Mouse (Mus musculus) intestine, embryonic 14.5 days (tissue): Measurements from ENCODE around the gene Nme3. TPM values are rescaled to one million over a fixed set of nuclear protein-coding genes. Genes with fewer than 3 reads are reported as not detected.

Experiments
- ATAC-seq: fragments of 200-750 bp; cut with Nextera tagmentation; replicated peaks from 2 replicates; pipeline ENCODE4 v1.8.0; 2017; ENCODE audit warnings: low read depth, moderate number of reproducible peaks, moderate TSS enrichment, moderate library complexity; ENCODE audit not compliant: low FRiP score, low TSS enrichment
- DNase-seq: peaks from one replicate; pipeline ENCODE4 v3.0.0-alpha.2; 2018; ENCODE audit warnings: low spot score
- H3K27ac ChIP-seq: fragments of 300-500 bp; sonication (generic); 2 replicates; pipeline ENCODE4 v1.5.1; 2014; ENCODE audit warnings: low read depth, mild to moderate bottlenecking, control low read depth
- H3K27me3 ChIP-seq: fragments of 300-500 bp; sonication (generic); replicated peaks from 2 replicates; pipeline ENCODE4 v1.6.1; 2014; ENCODE audit warnings: low read length, control low read depth; ENCODE audit not compliant: control insufficient read depth, insufficient read depth
- H3K36me3 ChIP-seq: fragments of 300-500 bp; sonication (generic); 2 replicates; pipeline ENCODE4 v1.6.1; 2014; ENCODE audit warnings: low read length, control low read depth; ENCODE audit not compliant: control insufficient read depth, insufficient read depth
- H3K4me1 ChIP-seq: fragments of 300-500 bp; sonication (generic); replicated peaks from 2 replicates; pipeline ENCODE4 v1.6.1; 2014; ENCODE audit warnings: low read length, control low read depth, mixed read lengths; ENCODE audit not compliant: control insufficient read depth, insufficient read depth
- H3K4me2 ChIP-seq: fragments of 300-500 bp; sonication (generic); 2 replicates; pipeline ENCODE4 v1.6.1; 2014; ENCODE audit warnings: low read length
- H3K4me3 ChIP-seq: fragments of 300-500 bp; sonication (generic); 2 replicates; pipeline ENCODE4 v1.5.1; 2014; ENCODE audit warnings: low read depth, low read length, control low read depth, mixed read lengths
- H3K9ac ChIP-seq: fragments of 300-500 bp; sonication (generic); 2 replicates; pipeline ENCODE4 v1.6.1; 2014; ENCODE audit warnings: mild to moderate bottlenecking, low read length
- H3K9me3 ChIP-seq: fragments of 300-500 bp; sonication (generic); 2 replicates; pipeline ENCODE4 v1.6.1; 2016; ENCODE audit warnings: low read length, control low read depth; ENCODE audit not compliant: control insufficient read depth
- WGBS: fragments of 180-500 bp; shearing (Covaris S2); extraction: QIAGEN DNeasy Blood & Tissue Kit; methylation state at CpG from one replicate; pipeline ENCODE4 v1.1.7; 2014; 5-methylcytosine and 5-hydroxymethylcytosine counted together
- polyA plus RNA-seq: library from polyadenylated mRNA; unstranded; fragments of >200 nt; fragmentation: Nextera tagmentation; extraction: Ambion mirVana; gene quantifications from 2 replicates; pipeline ENCODE4 v1.2.1, GENCODE M21; 2014

Nme3 gene
- polyA plus RNA-seq, 1 experiment from 2014 or later = 90.7 TPM

GRCm38 (mm10) chr17:24874989-24875388 is 21.3 kb upstream of the Nme3 start:
- Histone ChIP-seq H3K4me3 (no peak overlapping the region), H3K27ac (no peak overlapping the region), H3K36me3 (no peaks in the 10 kb centered on the region), H3K27me3 (no peaks in the 10 kb centered on the region), H3K9ac (no peak overlapping the region), H3K4me2 (no peak overlapping the region), H3K9me3 (no peaks in the 10 kb centered on the region), H3K4me1 (0 out of 2 replicates have a peak, but pooled peaks cover 5% of the 10 kb centered on the region)
- ATAC-seq (no peak), DNase-seq (no peak)
- WGBS = 80% methylated on average over 8 of the region's 8 CpGs

GRCm38 (mm10) chr17:24877336-24878116 is 18.8 kb upstream of the Nme3 start:
- Histone ChIP-seq H3K4me3 (no peak overlapping the region), H3K4me1 (0 out of 2 replicates have a peak, but pooled peaks cover 5% of the 10 kb centered on the region), H3K9ac (0 out of 2 replicates have a peak overlapping the region, but pooled peaks have one; percentile 22), H3K27me3 (no peaks in the 10 kb centered on the region), H3K9me3 (no peaks in the 10 kb centered on the region), H3K36me3 (peaks cover 5% of the 10 kb centered on the region), H3K27ac (no peak overlapping the region), H3K4me2 (no peak overlapping the region)
- 41% methylated on average over 10 of the region's 10 CpGs for WGBS
- ATAC-seq (no peak), DNase-seq (no peak)

DNA sequence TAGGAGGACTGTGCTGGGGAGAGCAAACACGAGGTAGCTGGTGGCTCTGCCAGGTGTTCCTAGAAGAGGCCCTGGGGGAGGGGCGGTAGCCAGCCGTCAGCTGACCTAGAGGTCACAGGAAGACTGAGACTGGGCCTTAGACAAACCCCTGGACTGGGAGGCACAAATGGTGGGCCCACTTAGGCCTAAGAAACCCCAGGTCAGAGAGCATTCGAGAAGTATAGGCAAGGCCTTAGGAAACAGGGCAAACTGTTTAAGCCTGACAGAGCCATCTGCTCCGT is 18.2 kb upstream of the Nme3 start:
- WGBS = 24% methylated on average over 5 of the region's 5 CpGs
- Histone ChIP-seq H3K4me3 (no peak overlapping the region), H3K36me3 (peaks cover 10% of the 10 kb centered on the region), H3K4me2 (no peak overlapping the region), H3K4me1 (0 out of 2 replicates have a peak, but pooled peaks cover 5% of the 10 kb centered on the region), H3K9me3 (no peaks in the 10 kb centered on the region), H3K27me3 (no peaks in the 10 kb centered on the region), H3K9ac (no peak overlapping the region), H3K27ac (no peak overlapping the region)
- ATAC-seq = 0 out of 2 replicates have a peak, but pooled peaks have one; percentile 37
- no peak for DNase-seq

GRCm38 (mm10) chr17:24878531-24878930 is 17.8 kb upstream of the Nme3 start:
- WGBS = 74% methylated on average over 8 of the region's 8 CpGs
- no peak overlapping the region for H3K4me3 ChIP-seq

GRCm38 (mm10) chr17:24881738-24882440 is 14.4 kb upstream of the Nme3 start:
- Histone ChIP-seq H3K4me2 (no peak overlapping the region), H3K27ac (no peak overlapping the region), H3K4me1 (peaks cover 12% of the 10 kb centered on the region), H3K9me3 (no peaks in the 10 kb centered on the region), H3K27me3 (no peaks in the 10 kb centered on the region), H3K4me3 (no peak overlapping the region), H3K9ac (no peak overlapping the region), H3K36me3 (peaks cover 21% of the 10 kb centered on the region)
- ATAC-seq (no peak), DNase-seq (no peak)
- 44% methylated on average over 7 of the region's 7 CpGs for WGBS

More at GRCm38 (mm10) chr17:24878531-24878930, 17.8 kb upstream of the Nme3 start:
- DNase-seq = no peak
- Histone ChIP-seq H3K4me1 (0 out of 2 replicates have a peak, but pooled peaks cover 5% of the 10 kb centered on the region), H3K4me2 (no peak overlapping the region), H3K27me3 (no peaks in the 10 kb centered on the region), H3K9me3 (no peaks in the 10 kb centered on the region), H3K36me3 (peaks cover 15% of the 10 kb centered on the region), H3K27ac (no peak overlapping the region), H3K9ac (no peak overlapping the region)
- no peak for ATAC-seq

GRCm38 (mm10) chr17:24884391-24884790 is 11.9 kb upstream of the Nme3 start:
- Histone ChIP-seq H3K9ac (no peak overlapping the region), H3K36me3 (peaks cover 28% of the 10 kb centered on the region), H3K4me2 (no peak overlapping the region), H3K4me3 (no peak overlapping the region), H3K4me1 (peaks cover 16% of the 10 kb centered on the region), H3K27ac (no peak overlapping the region), H3K9me3 (no peaks in the 10 kb centered on the region), H3K27me3 (no peaks in the 10 kb centered on the region)
- no peak for DNase-seq
- no peak for ATAC-seq
- 79% methylated on average over 6 of the region's 6 CpGs for WGBS

DNA sequence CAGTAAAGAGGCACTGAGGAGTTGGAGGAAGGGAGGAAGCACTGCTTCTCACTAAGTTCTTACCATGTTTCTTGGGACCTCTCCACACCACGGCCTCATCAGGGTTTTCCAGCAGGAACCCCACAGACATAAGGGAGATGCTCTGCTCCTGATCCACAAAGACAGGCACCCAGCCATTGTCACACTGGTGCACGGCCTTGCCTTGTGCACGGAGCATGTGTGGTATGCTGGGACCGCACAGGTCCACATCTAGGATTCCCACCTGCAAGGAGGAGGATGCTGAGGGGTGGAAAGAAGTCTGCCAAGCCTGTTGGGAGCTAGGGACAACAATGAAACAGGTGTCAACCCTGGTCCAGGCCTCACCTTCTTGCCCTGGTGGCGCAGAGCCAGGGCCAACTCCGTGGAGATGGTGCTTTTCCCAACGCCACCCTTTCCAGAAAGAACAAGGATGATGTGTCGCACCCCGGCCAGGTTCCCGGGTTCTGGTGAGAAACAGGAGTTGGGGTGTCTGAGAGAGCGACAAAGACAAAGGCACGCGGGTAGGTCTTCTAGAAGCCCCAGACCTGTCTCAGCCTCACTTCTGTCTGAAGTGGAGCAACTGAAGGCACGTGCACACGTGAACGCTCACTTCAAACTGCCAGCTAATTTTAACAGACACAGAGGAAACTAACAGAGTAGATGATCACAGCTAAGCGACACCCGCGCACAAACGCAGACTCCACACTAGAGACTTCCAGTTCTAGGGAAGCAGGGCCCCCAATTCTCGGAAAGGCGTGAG is 10.8 kb upstream of the Nme3 start:
- Histone ChIP-seq H3K9me3 (no peaks in the 10 kb centered on the region), H3K9ac (peak overlapping the region; percentile 71), H3K27me3 (no peaks in the 10 kb centered on the region), H3K4me3 (peak overlapping the region; percentile 92), H3K27ac (no peak overlapping the region), H3K4me2 (peak overlapping the region; percentile 91), H3K36me3 (peaks cover 39% of the 10 kb centered on the region), H3K4me1 (peaks cover 16% of the 10 kb centered on the region)
- WGBS = 25% methylated on average over 22 of the region's 22 CpGs
- no peak for DNase-seq
- no peak for ATAC-seq

DNA sequence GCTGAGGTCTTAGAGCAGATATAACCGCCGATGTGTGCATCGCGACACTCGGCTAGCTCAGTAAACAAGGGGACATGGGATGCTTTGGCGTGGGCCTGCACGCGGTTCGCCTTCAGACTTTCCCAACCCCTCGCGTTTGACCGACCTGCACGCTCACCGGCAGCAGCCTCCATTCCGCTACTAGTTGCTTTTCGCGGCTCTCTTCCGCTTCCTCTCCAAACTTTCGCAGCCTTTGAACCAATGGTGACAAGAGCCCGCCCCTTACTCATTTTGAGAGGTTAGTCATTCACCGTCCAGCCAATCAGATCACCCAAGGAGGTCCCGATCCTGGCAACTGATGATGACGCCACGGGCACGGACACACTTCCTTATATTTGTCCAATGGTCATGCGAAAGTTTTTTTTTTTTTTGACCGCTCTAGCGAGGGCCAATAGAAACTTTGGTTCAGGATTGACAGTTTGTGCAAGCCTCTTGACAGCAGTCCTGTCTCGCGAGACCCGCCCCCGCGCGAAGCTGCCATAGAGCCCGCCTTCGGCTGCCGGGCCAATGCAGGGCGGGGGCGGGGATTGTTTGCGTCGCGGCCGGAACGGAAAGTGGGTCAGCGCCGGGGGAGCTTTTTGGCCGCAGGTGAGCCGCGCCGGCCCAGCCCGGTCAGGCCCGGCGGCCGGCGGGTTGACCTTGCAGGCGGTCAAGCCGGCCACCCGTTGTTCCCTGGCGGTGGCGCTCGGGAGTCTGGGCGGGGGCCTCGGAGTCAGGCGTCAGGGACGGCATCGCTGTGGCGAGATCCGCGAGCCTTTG is 10.0 kb upstream of the Nme3 start, which contains the start of the genes Nubp2 and Spsb3:
Nubp2 (minus strand) TSS at position 216 of the 798 bp plus-strand sequence.
Spsb3 (plus strand) TSS at position 510 of the 798 bp plus-strand sequence.
- H3K36me3 ChIP-seq = peaks cover 47% of the 10 kb centered on the region
- H3K27ac ChIP-seq = peak within 1 kb of the TSS; percentile 38; the same call in 1 of the 2 replicates

More for the DNA sequence above, 10.0 kb upstream of the Nme3 start, which contains the start of the genes Nubp2 and Spsb3:
- Histone ChIP-seq H3K9ac (peak within 1 kb of the TSS; percentile 71), H3K27me3 (no peaks in the 10 kb centered on the region), H3K9me3 (no peaks in the 10 kb centered on the region), H3K4me2 (peak within 1 kb of the TSS; percentile 91), H3K4me3 (peak within 1 kb of the TSS; percentile 92), H3K4me1 (peaks cover 16% of the 10 kb centered on the region)
- under 1% methylated on average over 69 of the region's 69 CpGs for WGBS
- ATAC-seq (peak; percentile 93), DNase-seq (peak; percentile 96)
